Mouse (Mus musculus) layer of hippocampus, adult 18-20 months (tissue): ENCODE data around the gene Sept3. TPM values are rescaled to one million over a fixed set of nuclear protein-coding genes. Genes with fewer than 3 reads are reported as not detected.

Experiments
- DNase-seq, 2 experiments: peaks; one replicate each; pipeline ENCODE4 v3.0.0; 2022; ENCODE audit warnings: low spot score in 2 of 2
- total RNA-seq, 2 experiments: library from RNA; stranded (reverse); gene quantifications; 2 replicates each; pipeline ENCODE4 v1.2.3; 2021

The Sept3 gene
- total RNA-seq, 2 experiments from 2014 or later = 609 to 650 TPM

DNA sequence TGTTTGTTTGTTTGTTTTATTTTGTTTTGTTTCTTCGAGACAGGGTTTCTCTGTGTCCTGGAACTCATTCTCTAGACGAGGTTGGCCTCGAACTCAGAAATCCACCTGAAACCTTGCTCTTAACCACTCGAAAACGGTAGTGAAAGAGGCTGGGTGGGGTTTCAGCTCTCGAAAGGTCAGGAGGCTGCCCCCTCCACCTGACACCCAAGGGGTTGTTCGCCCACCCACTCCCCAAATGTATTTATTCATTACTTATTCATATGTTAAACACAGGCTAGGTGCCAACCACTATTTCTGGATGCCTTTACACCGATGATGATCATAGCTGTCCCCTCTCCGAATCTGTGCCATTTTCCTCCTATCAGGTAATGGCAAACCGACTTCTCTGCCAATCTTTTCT, 64.5 kb downstream of the Sept3 start:
- DNase-seq = no peak

DNA sequence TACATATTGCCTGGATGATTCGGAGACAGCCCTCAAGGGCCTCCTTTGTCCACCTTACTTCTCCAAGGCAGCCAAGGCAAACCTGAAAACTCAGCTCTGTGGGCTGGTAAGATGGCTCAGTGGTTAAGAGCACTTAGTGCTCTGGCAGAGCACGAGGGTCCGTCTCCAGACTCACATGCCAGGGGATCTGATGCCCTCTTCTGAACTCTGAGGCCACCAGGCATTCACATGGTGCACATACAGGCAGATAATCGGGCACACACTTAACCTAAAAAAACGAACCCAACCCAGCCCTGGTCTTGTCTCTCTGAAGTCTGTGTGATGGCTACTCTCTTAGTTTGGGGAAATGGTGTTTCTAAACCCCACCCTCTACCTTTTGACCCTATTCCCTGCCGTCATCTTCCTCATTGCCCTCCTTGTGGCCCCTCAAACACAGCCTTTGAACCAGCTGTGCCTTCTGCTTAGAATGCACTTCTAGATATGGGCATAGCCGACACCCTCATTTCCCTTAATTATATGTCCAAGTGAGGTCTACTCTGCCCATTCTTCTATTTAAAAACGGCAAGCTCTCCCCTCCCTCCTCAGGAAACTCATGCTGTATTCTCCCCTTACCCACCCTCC, 65.1 kb downstream of the Sept3 start:
- no peak for DNase-seq

DNA sequence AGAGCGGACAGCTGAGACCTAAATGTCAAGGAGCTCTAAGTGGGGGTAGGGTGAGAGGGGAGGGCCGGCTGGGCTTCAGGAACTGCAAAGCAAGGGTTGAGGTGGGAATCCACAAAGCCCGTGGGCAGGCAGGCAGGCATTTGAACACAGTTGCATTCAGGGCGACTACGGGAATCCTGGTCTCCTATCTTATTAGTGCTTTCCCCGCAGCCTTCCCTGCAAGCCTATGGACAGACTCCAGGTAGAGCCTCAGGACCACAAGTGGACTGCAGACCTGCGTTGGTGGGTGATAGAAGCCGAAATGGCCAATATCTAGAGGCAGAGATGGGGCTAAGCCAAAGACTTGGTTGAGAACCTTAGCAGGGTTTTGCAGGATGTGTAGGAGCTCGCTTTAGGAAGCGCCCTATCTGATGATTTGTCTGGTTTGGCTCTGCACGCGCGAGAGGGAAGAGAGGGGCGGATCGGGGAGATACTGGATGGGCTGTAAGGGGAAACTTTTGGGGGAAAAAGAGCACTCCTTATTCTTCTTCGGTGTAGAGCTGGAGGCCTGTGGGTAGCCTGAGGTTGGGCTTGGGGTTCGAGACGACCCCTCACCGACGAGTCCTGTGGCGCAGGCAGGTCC, 65.8 kb downstream of the Sept3 start:
- no peak for DNase-seq

DNA sequence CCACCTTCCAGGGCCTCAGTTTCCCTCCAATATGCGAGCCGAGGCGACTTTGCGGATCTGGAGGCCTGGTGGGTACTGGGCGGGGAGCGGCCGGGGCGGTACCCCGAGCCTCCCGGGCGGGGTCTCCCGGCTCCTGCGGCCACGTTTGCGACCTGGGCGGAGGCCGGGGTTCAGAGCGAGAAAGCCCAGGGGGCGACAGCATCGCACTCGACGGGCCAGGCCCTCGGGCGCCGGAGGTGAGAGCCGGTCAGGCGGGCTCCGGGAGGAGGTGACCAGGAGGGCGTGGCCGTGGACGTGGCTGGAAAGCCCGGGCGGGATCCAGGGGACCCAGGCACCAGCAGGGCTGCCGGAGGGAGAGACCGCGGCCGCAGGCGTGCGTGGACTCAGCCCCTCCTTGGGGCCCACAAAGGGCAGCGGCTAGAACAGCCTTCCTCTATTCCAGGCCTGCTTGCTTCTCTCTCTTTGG, 66.4 kb downstream of the Sept3 start:
- DNase-seq = no peak

DNA sequence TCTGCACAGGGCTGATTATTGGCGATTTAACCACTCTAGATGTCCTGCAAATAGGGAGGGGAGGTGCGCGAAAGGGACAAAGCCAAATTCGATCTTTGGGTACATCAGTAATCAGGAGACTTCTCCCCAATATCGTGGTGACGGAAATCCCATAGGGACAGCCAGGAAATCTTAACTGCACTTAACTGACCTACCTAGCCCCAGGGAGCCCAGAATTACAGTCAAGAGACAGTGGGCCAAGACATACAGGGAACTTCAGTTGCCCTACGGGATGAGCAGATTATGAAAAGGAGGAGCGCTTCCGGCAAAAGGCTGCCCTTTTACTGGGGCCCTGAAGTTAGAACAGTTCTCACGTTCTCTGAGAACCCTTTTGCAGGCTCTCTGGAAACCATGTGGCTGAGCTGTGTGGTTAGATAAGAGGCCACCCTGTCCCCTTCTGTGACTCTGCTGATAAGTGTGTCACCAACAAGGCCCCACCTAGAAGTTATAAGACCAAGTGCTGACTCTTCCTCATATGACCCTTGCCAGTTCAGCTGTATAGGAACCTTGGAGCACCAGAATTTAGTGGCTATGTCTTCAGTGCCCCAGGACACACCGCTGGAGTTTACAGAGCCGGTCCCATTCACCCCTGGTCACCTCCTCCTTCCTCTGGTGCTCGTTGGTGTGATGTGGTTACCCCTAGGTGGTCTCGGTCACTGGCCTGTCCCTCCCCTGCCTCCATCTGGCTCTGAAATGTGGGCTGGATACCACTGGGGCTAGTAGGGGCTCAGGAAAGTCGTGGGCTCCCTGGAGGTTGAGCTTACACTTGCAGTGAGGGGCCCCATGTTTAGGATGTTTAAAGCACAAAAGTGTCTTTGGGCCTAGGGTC, 67.2 kb downstream of the Sept3 start:
- no peak for DNase-seq

DNA sequence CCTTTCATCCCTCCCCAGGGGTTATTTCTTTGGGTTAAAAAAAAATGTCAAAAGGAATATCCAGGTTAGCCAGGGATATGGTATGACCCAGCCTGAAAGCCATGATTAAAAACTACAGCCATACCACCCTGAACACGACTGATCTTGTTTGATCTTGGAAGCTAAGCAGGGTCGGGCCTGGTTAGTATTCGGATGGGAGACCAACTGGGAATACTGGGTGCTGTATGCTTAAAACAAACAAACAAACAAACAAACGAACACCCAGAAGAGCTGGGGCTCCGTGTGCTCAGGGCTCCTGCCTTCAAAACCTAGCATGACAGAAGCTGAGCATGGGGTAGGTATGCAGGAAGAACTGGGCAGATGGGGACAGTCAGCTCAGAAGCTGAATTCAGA, 67.8 kb downstream of the Sept3 start:
- DNase-seq = no peak

DNA sequence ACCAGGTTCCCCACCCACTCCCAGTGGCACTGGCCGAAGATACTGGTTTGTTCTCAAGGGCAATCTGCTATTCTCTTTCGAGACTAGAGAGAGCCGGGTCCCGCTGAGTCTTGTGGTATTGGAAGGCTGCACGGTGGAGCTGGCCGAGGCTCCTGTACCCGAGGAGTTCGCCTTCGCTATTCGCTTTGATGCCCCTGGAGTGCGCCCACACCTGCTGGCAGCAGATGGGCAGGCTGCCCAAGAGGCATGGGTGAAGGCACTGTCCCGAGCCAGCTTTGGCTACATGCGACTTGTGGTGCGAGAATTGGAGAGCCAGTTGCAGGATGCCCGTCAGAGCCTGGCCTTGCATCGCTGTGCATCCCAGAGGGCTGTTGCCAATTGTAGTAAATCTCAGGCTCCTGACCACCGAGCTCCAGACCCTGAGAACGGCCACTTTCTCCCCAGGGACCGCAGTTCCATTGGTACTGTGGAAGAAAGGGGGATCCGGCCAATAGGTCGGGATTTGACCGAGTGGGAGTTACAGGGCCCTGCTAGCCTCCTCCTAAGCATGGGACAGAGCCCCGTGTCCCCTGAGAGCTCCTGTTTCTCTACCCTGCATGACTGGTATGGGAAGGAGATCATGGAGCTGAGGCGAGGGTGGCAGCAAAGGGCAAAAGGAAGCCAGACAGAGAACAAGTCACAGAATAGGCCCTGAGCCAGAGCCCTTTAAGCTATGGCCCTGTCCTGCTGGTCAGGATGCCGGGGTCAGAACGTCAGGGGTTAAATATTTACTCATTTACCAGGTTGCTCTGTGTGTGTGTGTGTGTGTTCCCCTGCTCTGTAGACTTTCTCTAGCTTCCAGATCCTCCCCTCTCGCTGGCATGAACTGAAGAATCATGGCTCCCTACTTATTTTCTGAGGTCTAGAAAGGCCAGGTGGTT, 68.9 kb downstream of the Sept3 start:
- DNase-seq = no peak

Other genes starting within 250 kb of the Sept3 start
- 100 to 1,000 TPM in 1 of 2 experiments, 10 to 100 TPM in 1; 96.5 to 108 TPM for gene Desi1, start 241.0 kb upstream of the Sept3 start, total RNA-seq
- 100 to 1,000 TPM; 117 TPM for gene Snu13, start 227.3 kb upstream of the Sept3 start, total RNA-seq
- not detected for gene 4930407I10Rik, start 215.7 kb upstream of the Sept3 start, total RNA-seq
- under 1 TPM; 0.25 to 0.50 TPM for gene Mei1, start 204.9 kb upstream of the Sept3 start, total RNA-seq
- 10 to 100 TPM; 12.4 to 12.9 TPM for gene Ccdc134, start 147.0 kb upstream of the Sept3 start, total RNA-seq
- 100 to 1,000 TPM; 175 to 189 TPM for gene Srebf2, start 127.7 kb upstream of the Sept3 start, total RNA-seq
- gene Shisa8, start 62.1 kb upstream of the Sept3 start, total RNA-seq = 1 to 10 TPM; 1.4 to 1.9 TPM
- under 1 TPM; 0.47 to 0.76 TPM for gene Tnfrsf13c, start 50.5 kb upstream of the Sept3 start, total RNA-seq
- gene Cenpm, start 30.1 kb upstream of the Sept3 start, total RNA-seq = 1 to 10 TPM; 2.5 to 3.1 TPM
- gene 1500009C09Rik, start 22.5 kb upstream of the Sept3 start, total RNA-seq = 100 to 1,000 TPM; 100 to 113 TPM
- not detected for gene Wbp2nl, start 24.1 kb downstream of the Sept3 start, total RNA-seq
- 10 to 100 TPM; 33.5 to 40.5 TPM for gene Naga, start 64.0 kb downstream of the Sept3 start, total RNA-seq
- under 1 TPM; 0.25 to 0.52 TPM for gene Pheta2, start 64.0 kb downstream of the Sept3 start, total RNA-seq
- 100 to 1,000 TPM; 149 to 152 TPM for gene Smdt1, start 64.1 kb downstream of the Sept3 start, total RNA-seq
- gene Ndufa6, start 79.4 kb downstream of the Sept3 start, total RNA-seq = 100 to 1,000 TPM; 206 to 215 TPM
- gene Cyp2d22, start 105.4 kb downstream of the Sept3 start, total RNA-seq = 10 to 100 TPM; 57.5 to 64.1 TPM
- under 1 TPM in 1 of 2 experiments, not detected in 1; 0.41 TPM for gene Cyp2d11, start 119.1 kb downstream of the Sept3 start, total RNA-seq
- under 1 TPM in 1 of 2 experiments, not detected in 1; 0.81 TPM for gene Cyp2d10, start 132.3 kb downstream of the Sept3 start, total RNA-seq
- gene Cyp2d9, start 158.5 kb downstream of the Sept3 start, total RNA-seq = not detected